Mouse (Mus musculus): ENCODE measurements at regions not wholly inside any gene's neighbourhood (a gene's known extent, or its start where the extent isn't known, plus 50 kb on each side); places are given as distances from the start of the nearest gene placed in this dataset.

GRCm38 (mm10) chr13:44085621-44086510, 301.3 kb downstream of the Cd83 start:
- ATAC-seq: no peak

GRCm38 (mm10) chr13:44086801-44087200, 302.2 kb downstream of the Cd83 start:
- Histone ChIP-seq H3K9me3 (ENCODE audit: low read length) (no peaks in the 10 kb centered on the region), H3K36me3 (replicated peaks; ENCODE audit: insufficient read depth, low read length) (no peaks in the 10 kb centered on the region), H3K27me3 (ENCODE audit: insufficient read depth, low read length) (no peaks in the 10 kb centered on the region), H3K4me2 (ENCODE audit: low read depth, low read length) (no peak overlapping the region), H3K4me1 (ENCODE audit: insufficient read depth) (no peaks in the 10 kb centered on the region), H3K4me3 (ENCODE audit: low read depth, low read length) (no peak overlapping the region), H3K9ac (replicated peaks) (no peak overlapping the region), H3K27ac (ENCODE audit: low read depth) (no peak overlapping the region)
- ATAC-seq: no peak
- WGBS (ENCODE audit: insufficient replicate concordance): 56% methylated on average over 4 of the region's 4 CpGs
- DNase-seq: no peak
- no peak for TF ChIP-seq CTCF (IDR thresholded peaks at IDR 0.05; ENCODE audit: low read depth)
- TF ChIP-seq EP300 (IDR thresholded peaks at IDR 0.05; ENCODE audit: low read depth): no peak

More at GRCm38 (mm10) chr13:44085621-44086510, 301.3 kb downstream of the Cd83 start:
- Histone ChIP-seq H3K27me3 (ENCODE audit: insufficient read depth, low read length) (no peaks in the 10 kb centered on the region), H3K9me3 (ENCODE audit: low read length) (no peaks in the 10 kb centered on the region), H3K9ac (replicated peaks) (no peak overlapping the region), H3K4me1 (ENCODE audit: insufficient read depth) (no peaks in the 10 kb centered on the region), H3K4me3 (ENCODE audit: low read depth, low read length) (no peak overlapping the region), H3K27ac (ENCODE audit: low read depth) (no peak overlapping the region), H3K4me2 (ENCODE audit: low read depth, low read length) (no peak overlapping the region), H3K36me3 (replicated peaks; ENCODE audit: insufficient read depth, low read length) (no peaks in the 10 kb centered on the region)
- no peak for TF ChIP-seq EP300 (IDR thresholded peaks at IDR 0.05; ENCODE audit: low read depth)
- no peak for TF ChIP-seq CTCF (IDR thresholded peaks at IDR 0.05; ENCODE audit: low read depth)
- DNase-seq: no peak
- 67% methylated on average over 10 of the region's 10 CpGs for WGBS (ENCODE audit: insufficient replicate concordance)

GRCm38 (mm10) chr13:44097141-44097540, 312.6 kb downstream of the Cd83 start:
- no peaks in the 10 kb centered on the region for H3K4me1 ChIP-seq (ENCODE audit: insufficient read depth)
- H3K9ac ChIP-seq (replicated peaks): no peak overlapping the region
- no peaks in the 10 kb centered on the region for H3K9me3 ChIP-seq (ENCODE audit: low read length)
- H3K27ac ChIP-seq (ENCODE audit: low read depth): no peak overlapping the region
- no peak overlapping the region for H3K4me3 ChIP-seq (ENCODE audit: low read depth, low read length)
- TF ChIP-seq CTCF (IDR thresholded peaks at IDR 0.05; ENCODE audit: low read depth) (no peak), EP300 (IDR thresholded peaks at IDR 0.05; ENCODE audit: low read depth) (no peak)
- no peak for ATAC-seq
- H3K36me3 ChIP-seq (replicated peaks; ENCODE audit: insufficient read depth, low read length): no peaks in the 10 kb centered on the region
- 53% methylated on average over 2 of the region's 2 CpGs for WGBS (ENCODE audit: insufficient replicate concordance)
- H3K27me3 ChIP-seq (ENCODE audit: insufficient read depth, low read length): 0 out of 2 replicates have a peak, but pooled peaks cover 3% of the 10 kb centered on the region
- no peak for DNase-seq
- H3K4me2 ChIP-seq (ENCODE audit: low read depth, low read length): no peak overlapping the region

GRCm38 (mm10) chr13:44099511-44099910, 314.9 kb downstream of the Cd83 start:
- Histone ChIP-seq H3K27me3 (ENCODE audit: insufficient read depth, low read length) (0 out of 2 replicates have a peak, but pooled peaks cover 3% of the 10 kb centered on the region), H3K4me2 (ENCODE audit: low read depth, low read length) (no peak overlapping the region), H3K27ac (ENCODE audit: low read depth) (no peak overlapping the region), H3K9me3 (ENCODE audit: low read length) (no peaks in the 10 kb centered on the region), H3K9ac (replicated peaks) (no peak overlapping the region), H3K36me3 (replicated peaks; ENCODE audit: insufficient read depth, low read length) (no peaks in the 10 kb centered on the region), H3K4me3 (ENCODE audit: low read depth, low read length) (no peak overlapping the region), H3K4me1 (ENCODE audit: insufficient read depth) (no peaks in the 10 kb centered on the region)
- DNase-seq (no peak), ATAC-seq (no peak)
- TF ChIP-seq CTCF (IDR thresholded peaks at IDR 0.05; ENCODE audit: low read depth) (no peak), EP300 (IDR thresholded peaks at IDR 0.05; ENCODE audit: low read depth) (no peak)
- 77% methylated on average over 9 of the region's 9 CpGs for WGBS (ENCODE audit: insufficient replicate concordance)

GRCm38 (mm10) chr13:44100125-44101067, 315.8 kb downstream of the Cd83 start:
- Histone ChIP-seq H3K27ac (ENCODE audit: low read depth) (no peak overlapping the region), H3K9ac (replicated peaks) (no peak overlapping the region), H3K27me3 (ENCODE audit: insufficient read depth, low read length) (0 out of 2 replicates have a peak, but pooled peaks cover 3% of the 10 kb centered on the region), H3K36me3 (replicated peaks; ENCODE audit: insufficient read depth, low read length) (no peaks in the 10 kb centered on the region), H3K4me2 (ENCODE audit: low read depth, low read length) (no peak overlapping the region), H3K4me3 (ENCODE audit: low read depth, low read length) (no peak overlapping the region), H3K9me3 (ENCODE audit: low read length) (no peaks in the 10 kb centered on the region), H3K4me1 (ENCODE audit: insufficient read depth) (no peaks in the 10 kb centered on the region)
- TF ChIP-seq EP300 (IDR thresholded peaks at IDR 0.05; ENCODE audit: low read depth): no peak
- no peak for TF ChIP-seq CTCF (IDR thresholded peaks at IDR 0.05; ENCODE audit: low read depth)
- WGBS (ENCODE audit: insufficient replicate concordance): 32% methylated on average over 21 of the region's 21 CpGs
- ATAC-seq: no peak
- no peak for DNase-seq

- TF ChIP-seq CTCF (IDR thresholded peaks at IDR 0.05; ENCODE audit: low read depth): no peak
- TF ChIP-seq EP300 (IDR thresholded peaks at IDR 0.05; ENCODE audit: low read depth): no peak
- Histone ChIP-seq H3K9ac (replicated peaks) (no peak overlapping the region), H3K27ac (ENCODE audit: low read depth) (no peak overlapping the region), H3K4me1 (ENCODE audit: insufficient read depth) (no peaks in the 10 kb centered on the region), H3K4me2 (ENCODE audit: low read depth, low read length) (no peak overlapping the region), H3K4me3 (ENCODE audit: low read depth, low read length) (no peak overlapping the region), H3K27me3 (ENCODE audit: insufficient read depth, low read length) (0 out of 2 replicates have a peak, but pooled peaks cover 3% of the 10 kb centered on the region), H3K36me3 (replicated peaks; ENCODE audit: insufficient read depth, low read length) (no peaks in the 10 kb centered on the region), H3K9me3 (ENCODE audit: low read length) (no peaks in the 10 kb centered on the region)
- 28% methylated on average over 6 of the region's 6 CpGs for WGBS (ENCODE audit: insufficient replicate concordance)
- DNase-seq (no peak), ATAC-seq (no peak)
Measured at GRCm38 (mm10) chr13:44101161-44101560, 316.6 kb downstream of the Cd83 start.
